Mouse (Mus musculus): Measurements from ENCODE around the gene E2f7. TPM values are rescaled to one million over a fixed set of nuclear protein-coding genes. Genes with fewer than 3 reads are reported as not detected.
"Not testable (repeated sequence)": the region's sequence is repeated elsewhere in the genome, so short reads cannot be mapped to it uniquely, and the experiment has no call there.

Gene E2f7
- polyA plus RNA-seq, 1 experiment from 2014 or later, result 14.8 TPM

DNA sequence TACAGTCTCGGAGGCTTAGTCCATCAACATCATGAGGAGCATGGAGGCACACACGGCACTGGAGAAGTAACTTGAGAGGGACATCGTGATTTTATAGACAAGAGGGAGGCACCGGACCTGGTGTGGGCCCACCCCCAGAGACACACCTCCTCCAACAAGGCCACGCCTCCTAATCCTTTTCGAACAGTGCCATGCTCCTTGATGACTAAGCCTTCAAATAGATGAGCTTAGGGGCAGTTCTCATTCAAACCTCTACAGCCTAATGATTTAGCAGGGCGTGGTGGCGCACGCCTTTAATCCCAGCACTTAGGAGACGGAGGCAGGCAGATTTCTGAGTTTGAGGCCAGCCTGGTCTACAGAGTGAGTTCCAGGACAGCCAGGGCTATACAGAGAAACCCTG, 10.3 kb downstream of the E2f7 start:
- Histone ChIP-seq H3K4me3 (ENCODE audit: control insufficient read depth in 1 of 2, insufficient read depth in 1 of 2, low read depth in 1 of 2, low read length in 2 of 2) (no peak overlapping the region), H3K9me3 (ENCODE audit: control insufficient read depth, low read length) (no peaks in the 10 kb centered on the region), H3K4me2 (ENCODE audit: low read length) (no peak overlapping the region), H3K36me3 (ENCODE audit: control insufficient read depth, insufficient read depth, low read length) (peaks cover 78% of the 10 kb centered on the region), H3K4me1 (ENCODE audit: control insufficient read depth in 2 of 2, insufficient read depth in 2 of 2, low read length in 2 of 2) (no peaks in the 10 kb centered on the region), H3K9ac (ENCODE audit: low read length) (no peak overlapping the region), H3K27me3 (ENCODE audit: control insufficient read depth, insufficient read depth, low read length) (no peaks in the 10 kb centered on the region), H3K27ac (replicated peaks in 1 of 2; ENCODE audit: control insufficient read depth in 1 of 2, insufficient read depth in 1 of 2, low read depth in 2 of 2, low read length in 2 of 2) (no peak overlapping the region)
- no peak for ATAC-seq (ENCODE audit: insufficient number of reproducible peaks, insufficient read depth, low FRiP score, low read depth)
- 96% methylated on average over 10 of the region's 10 CpGs for WGBS

DNA sequence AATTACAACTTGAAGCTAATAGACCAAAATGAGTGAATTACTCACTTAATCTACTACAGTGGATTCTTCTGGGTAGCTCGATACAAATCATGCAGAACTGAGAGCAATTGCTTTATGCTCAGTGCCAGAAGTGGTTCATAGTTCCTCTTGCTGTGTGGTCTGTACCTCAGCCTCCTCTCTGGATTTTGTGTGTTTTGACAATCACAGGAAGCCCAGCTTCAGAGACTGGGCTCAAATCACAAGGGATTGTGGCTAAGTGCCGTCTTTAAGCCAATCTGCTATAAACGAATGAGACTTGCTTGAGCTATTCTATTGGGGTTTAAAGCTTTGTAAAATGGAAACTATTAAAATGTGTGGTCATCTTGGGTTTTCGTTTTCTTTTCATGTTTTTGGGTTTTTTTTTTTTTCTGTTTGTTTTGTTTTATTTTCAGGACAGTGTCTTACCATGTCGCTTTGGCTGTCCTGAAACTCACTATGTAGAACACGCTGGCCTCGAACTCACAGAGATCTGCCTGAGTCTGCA, 11.1 kb downstream of the E2f7 start:
- Histone ChIP-seq H3K27ac (replicated peaks in 1 of 2; ENCODE audit: control insufficient read depth in 1 of 2, insufficient read depth in 1 of 2, low read depth in 2 of 2, low read length in 2 of 2) (no peak overlapping the region), H3K9me3 (ENCODE audit: control insufficient read depth, low read length) (no peaks in the 10 kb centered on the region), H3K27me3 (ENCODE audit: control insufficient read depth, insufficient read depth, low read length) (no peaks in the 10 kb centered on the region), H3K4me3 (ENCODE audit: control insufficient read depth in 1 of 2, insufficient read depth in 1 of 2, low read depth in 1 of 2, low read length in 2 of 2) (no peak overlapping the region), H3K36me3 (ENCODE audit: control insufficient read depth, insufficient read depth, low read length) (peaks cover 78% of the 10 kb centered on the region), H3K4me2 (ENCODE audit: low read length) (no peak overlapping the region), H3K9ac (ENCODE audit: low read length) (no peak overlapping the region), H3K4me1 (ENCODE audit: control insufficient read depth in 2 of 2, insufficient read depth in 2 of 2, low read length in 2 of 2) (no peaks in the 10 kb centered on the region)
- no peak for ATAC-seq (ENCODE audit: insufficient number of reproducible peaks, insufficient read depth, low FRiP score, low read depth)
- WGBS, result 92% methylated on average over 7 of the region's 7 CpGs

GRCm38 (mm10) chr10:110760552-110760951, 15.3 kb downstream of the E2f7 start:
- not testable (repeated sequence) for H3K4me1 ChIP-seq (ENCODE audit: control insufficient read depth in 2 of 2, insufficient read depth in 2 of 2, low read length in 2 of 2); H3K27ac ChIP-seq (replicated peaks in 1 of 2; ENCODE audit: control insufficient read depth in 1 of 2, insufficient read depth in 1 of 2, low read depth in 2 of 2, low read length in 2 of 2); H3K9me3 ChIP-seq (ENCODE audit: control insufficient read depth, low read length); ATAC-seq (ENCODE audit: insufficient number of reproducible peaks, insufficient read depth, low FRiP score, low read depth); H3K4me3 ChIP-seq (ENCODE audit: control insufficient read depth in 1 of 2, insufficient read depth in 1 of 2, low read depth in 1 of 2, low read length in 2 of 2); H3K9ac ChIP-seq (ENCODE audit: low read length); H3K4me2 ChIP-seq (ENCODE audit: low read length); H3K27me3 ChIP-seq (ENCODE audit: control insufficient read depth, insufficient read depth, low read length)
- peaks cover 85% of the 10 kb centered on the region for H3K36me3 ChIP-seq (ENCODE audit: control insufficient read depth, insufficient read depth, low read length)
- WGBS, result 51% methylated on average over 7 of the region's 12 CpGs

GRCm38 (mm10) chr10:110762134-110762884, 17.1 kb downstream of the E2f7 start:
- 88% methylated on average over 16 of the region's 16 CpGs for WGBS
- Histone ChIP-seq H3K27ac (replicated peaks in 1 of 2; ENCODE audit: control insufficient read depth in 1 of 2, insufficient read depth in 1 of 2, low read depth in 2 of 2, low read length in 2 of 2) (no peak overlapping the region), H3K9ac (ENCODE audit: low read length) (no peak overlapping the region), H3K4me3 (ENCODE audit: control insufficient read depth in 1 of 2, insufficient read depth in 1 of 2, low read depth in 1 of 2, low read length in 2 of 2) (no peak overlapping the region), H3K4me2 (ENCODE audit: low read length) (no peak overlapping the region), H3K4me1 (ENCODE audit: control insufficient read depth in 2 of 2, insufficient read depth in 2 of 2, low read length in 2 of 2) (no peaks in the 10 kb centered on the region), H3K36me3 (ENCODE audit: control insufficient read depth, insufficient read depth, low read length) (peaks cover 87% of the 10 kb centered on the region), H3K27me3 (ENCODE audit: control insufficient read depth, insufficient read depth, low read length) (no peaks in the 10 kb centered on the region), H3K9me3 (ENCODE audit: control insufficient read depth, low read length) (no peaks in the 10 kb centered on the region)
- ATAC-seq (ENCODE audit: insufficient number of reproducible peaks, insufficient read depth, low FRiP score, low read depth), result no peak

- Histone ChIP-seq H3K36me3 (ENCODE audit: control insufficient read depth, insufficient read depth, low read length) (peaks cover 94% of the 10 kb centered on the region), H3K9ac (ENCODE audit: low read length) (no peak overlapping the region), H3K4me1 (ENCODE audit: control insufficient read depth in 2 of 2, insufficient read depth in 2 of 2, low read length in 2 of 2) (no peaks in the 10 kb centered on the region), H3K4me3 (ENCODE audit: control insufficient read depth in 1 of 2, insufficient read depth in 1 of 2, low read depth in 1 of 2, low read length in 2 of 2) (no peak overlapping the region), H3K27ac (replicated peaks in 1 of 2; ENCODE audit: control insufficient read depth in 1 of 2, insufficient read depth in 1 of 2, low read depth in 2 of 2, low read length in 2 of 2) (no peak overlapping the region), H3K4me2 (ENCODE audit: low read length) (no peak overlapping the region), H3K9me3 (ENCODE audit: control insufficient read depth, low read length) (no peaks in the 10 kb centered on the region), H3K27me3 (ENCODE audit: control insufficient read depth, insufficient read depth, low read length) (no peaks in the 10 kb centered on the region)
- WGBS, result 89% methylated on average over 13 of the region's 13 CpGs
- ATAC-seq (ENCODE audit: insufficient number of reproducible peaks, insufficient read depth, low FRiP score, low read depth), result no peak
Measured at GRCm38 (mm10) chr10:110763416-110763815, 18.2 kb downstream of the E2f7 start.

- no peak for ATAC-seq (ENCODE audit: insufficient number of reproducible peaks, insufficient read depth, low FRiP score, low read depth)
- no peaks in the 10 kb centered on the region for H3K27me3 ChIP-seq (ENCODE audit: control insufficient read depth, insufficient read depth, low read length)
- 93% methylated on average over 10 of the region's 10 CpGs for WGBS
- peaks cover 97% of the 10 kb centered on the region for H3K36me3 ChIP-seq (ENCODE audit: control insufficient read depth, insufficient read depth, low read length)
- H3K4me1 ChIP-seq (ENCODE audit: control insufficient read depth in 2 of 2, insufficient read depth in 2 of 2, low read length in 2 of 2), result no peaks in the 10 kb centered on the region
- H3K9ac ChIP-seq (ENCODE audit: low read length), result no peak overlapping the region
- H3K27ac ChIP-seq (replicated peaks in 1 of 2; ENCODE audit: control insufficient read depth in 1 of 2, insufficient read depth in 1 of 2, low read depth in 2 of 2, low read length in 2 of 2), result no peak overlapping the region
- H3K4me2 ChIP-seq (ENCODE audit: low read length), result no peak overlapping the region
- H3K9me3 ChIP-seq (ENCODE audit: control insufficient read depth, low read length), result no peaks in the 10 kb centered on the region
- no peak overlapping the region for H3K4me3 ChIP-seq (ENCODE audit: control insufficient read depth in 1 of 2, insufficient read depth in 1 of 2, low read depth in 1 of 2, low read length in 2 of 2)
Measured at GRCm38 (mm10) chr10:110769538-110769937, 24.3 kb downstream of the E2f7 start.

DNA sequence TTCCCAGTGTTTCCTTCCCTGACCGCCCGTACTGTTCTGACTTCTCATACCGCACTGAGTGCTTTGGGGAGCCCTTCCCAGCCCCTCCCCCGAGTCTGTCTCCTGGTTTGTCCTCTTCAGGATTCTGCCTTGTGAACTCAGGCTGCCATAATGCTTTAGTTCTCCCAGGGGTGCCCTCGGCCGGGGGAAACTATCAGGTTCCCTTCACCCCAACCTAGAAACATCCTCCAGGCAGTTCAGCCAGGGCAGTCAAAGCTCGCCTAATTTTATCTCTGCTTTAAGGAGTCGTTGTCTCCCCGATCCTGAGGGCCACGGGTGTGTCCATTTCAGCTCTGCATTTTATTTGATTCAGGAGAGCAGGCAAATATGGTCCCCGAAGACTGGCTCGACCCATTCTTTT, 28.0 kb downstream of the E2f7 start:
- peaks cover 85% of the 10 kb centered on the region for H3K36me3 ChIP-seq (ENCODE audit: control insufficient read depth, insufficient read depth, low read length)
- H3K4me2 ChIP-seq (ENCODE audit: low read length), result no peak overlapping the region
- H3K9ac ChIP-seq (ENCODE audit: low read length), result no peak overlapping the region
- WGBS, result 81% methylated on average over 12 of the region's 12 CpGs
- H3K4me3 ChIP-seq (ENCODE audit: control insufficient read depth in 1 of 2, insufficient read depth in 1 of 2, low read depth in 1 of 2, low read length in 2 of 2), result no peak overlapping the region
- ATAC-seq (ENCODE audit: insufficient number of reproducible peaks, insufficient read depth, low FRiP score, low read depth), result no peak
- no peaks in the 10 kb centered on the region for H3K9me3 ChIP-seq (ENCODE audit: control insufficient read depth, low read length)
- no peak overlapping the region for H3K27ac ChIP-seq (replicated peaks in 1 of 2; ENCODE audit: control insufficient read depth in 1 of 2, insufficient read depth in 1 of 2, low read depth in 2 of 2, low read length in 2 of 2)
- no peaks in the 10 kb centered on the region for H3K4me1 ChIP-seq (ENCODE audit: control insufficient read depth in 2 of 2, insufficient read depth in 2 of 2, low read length in 2 of 2)
- H3K27me3 ChIP-seq (ENCODE audit: control insufficient read depth, insufficient read depth, low read length), result no peaks in the 10 kb centered on the region

GRCm38 (mm10) chr10:110773878-110774277, 28.6 kb downstream of the E2f7 start:
- 95% methylated on average over 14 of the region's 14 CpGs for WGBS
- H3K27me3 ChIP-seq (ENCODE audit: control insufficient read depth, insufficient read depth, low read length), result no peaks in the 10 kb centered on the region
- H3K4me2 ChIP-seq (ENCODE audit: low read length), result no peak overlapping the region
- no peak overlapping the region for H3K27ac ChIP-seq (replicated peaks in 1 of 2; ENCODE audit: control insufficient read depth in 1 of 2, insufficient read depth in 1 of 2, low read depth in 2 of 2, low read length in 2 of 2)
- peaks cover 85% of the 10 kb centered on the region for H3K36me3 ChIP-seq (ENCODE audit: control insufficient read depth, insufficient read depth, low read length)
- H3K4me1 ChIP-seq (ENCODE audit: control insufficient read depth in 2 of 2, insufficient read depth in 2 of 2, low read length in 2 of 2), result no peaks in the 10 kb centered on the region
- no peaks in the 10 kb centered on the region for H3K9me3 ChIP-seq (ENCODE audit: control insufficient read depth, low read length)
- no peak overlapping the region for H3K9ac ChIP-seq (ENCODE audit: low read length)
- no peak for ATAC-seq (ENCODE audit: insufficient number of reproducible peaks, insufficient read depth, low FRiP score, low read depth)
- no peak overlapping the region for H3K4me3 ChIP-seq (ENCODE audit: control insufficient read depth in 1 of 2, insufficient read depth in 1 of 2, low read depth in 1 of 2, low read length in 2 of 2)
